In the genomic region with DNA sequence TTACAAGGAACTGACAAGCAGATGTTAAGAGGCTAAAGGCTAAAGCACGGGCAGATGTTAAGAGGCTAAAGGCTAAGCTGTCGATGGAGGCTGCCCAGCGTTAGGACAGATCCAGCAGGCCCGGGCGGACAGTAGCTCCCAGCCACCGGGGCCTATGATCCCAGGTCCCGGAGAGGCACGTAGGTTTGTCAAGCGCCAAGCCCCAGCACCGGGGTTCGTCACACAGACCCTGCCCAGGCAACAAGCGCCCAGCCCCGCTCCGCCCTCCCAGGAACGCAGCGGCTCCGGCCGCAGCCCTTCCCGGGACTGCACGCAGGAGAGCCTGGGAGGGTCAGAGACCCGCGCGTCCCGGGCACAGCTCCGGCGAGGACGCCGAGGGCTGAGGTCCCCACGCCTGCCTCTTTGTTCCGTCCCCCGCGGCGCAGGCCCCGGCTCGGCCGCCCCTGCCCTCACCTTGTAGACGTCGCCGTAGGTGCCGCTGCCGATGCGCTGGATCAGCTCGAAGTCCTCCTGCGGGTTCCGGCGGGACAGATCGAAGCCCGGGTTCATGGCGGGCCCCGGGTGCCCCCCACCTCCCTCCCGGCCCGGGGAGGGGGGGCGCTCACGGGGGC, we compare ENCODE assay signal across 8 mouse cellular contexts. TPM values are rescaled to one million over a fixed set of nuclear protein-coding genes. Genes with fewer than 3 reads are reported as not detected.
DNase-seq lines count a peak whose midpoint lies in the region; ATAC-seq and TF ChIP-seq lines count a peak whose summit lies in the region.

No protein-coding gene starts in this region.

- no peak for TF ChIP-seq CTCF in lung, adult 2 months (IDR thresholded peaks at IDR 0.05; ENCODE audit: insufficient read depth, low read length)

- no peaks in the 10 kb centered on the region for H3K36me3 ChIP-seq in embryonic facial prominence, embryonic 14.5 days (ENCODE audit: control insufficient read depth, insufficient read depth, low read length)
- no peaks in the 10 kb centered on the region for H3K36me3 ChIP-seq in heart, embryonic 15.5 days
- no peaks in the 10 kb centered on the region for H3K36me3 ChIP-seq in neural tube, embryonic 14.5 days (ENCODE audit: control insufficient read depth, insufficient read depth, low read length)

- H3K4me3 ChIP-seq in embryonic facial prominence, embryonic 14.5 days (ENCODE audit: low read depth, low read length), result peak overlapping the region; percentile 95
- H3K4me3 ChIP-seq in heart, embryonic 15.5 days, result peak overlapping the region; percentile 86
- H3K4me3 ChIP-seq in lung, adult 2 months (replicated peaks; ENCODE audit: extremely low read depth, low read depth, low read length), result peak overlapping the region; percentile 67
- peak overlapping the region; percentile 97 for H3K4me3 ChIP-seq in neural tube, embryonic 14.5 days (ENCODE audit: low read depth, low read length)

- no peaks in the 10 kb centered on the region for H3K9me3 ChIP-seq in embryonic facial prominence, embryonic 14.5 days (ENCODE audit: control insufficient read depth, low read length)
- H3K9me3 ChIP-seq in heart, embryonic 15.5 days (replicated peaks), result no peaks in the 10 kb centered on the region
- no peaks in the 10 kb centered on the region for H3K9me3 ChIP-seq in neural tube, embryonic 14.5 days (ENCODE audit: control insufficient read depth, low read length)

- DNase-seq in CD4-positive helper T cell, adult 2 months (ENCODE audit: low read depth, low spot score), result peak; percentile 45
- DNase-seq in adrenal gland, postnatal 25 days, result peak; percentile 63
- DNase-seq in embryonic facial prominence, embryonic 14.5 days (ENCODE audit: low spot score), result peak; percentile 54
- peak; percentile 75 for DNase-seq in kidney, postnatal 10 days
- peak; percentile 68 for DNase-seq in lung, adult 2 months
- DNase-seq in testis, postnatal 14 days (ENCODE audit: low spot score), result peak; percentile 68

- under 1% methylated on average over 14 of the region's 54 CpGs for WGBS in embryonic facial prominence, embryonic 14.5 days
- under 1% methylated on average over 51 of the region's 54 CpGs for WGBS in heart, embryonic 15.5 days
- WGBS in lung, adult 2 months, result 2% methylated on average over 54 of the region's 54 CpGs
- under 1% methylated on average over 50 of the region's 54 CpGs for WGBS in neural tube, embryonic 14.5 days

- peak overlapping the region; percentile 96 for H3K27ac ChIP-seq in embryonic facial prominence, embryonic 14.5 days (replicated peaks; ENCODE audit: low read depth, low read length)
- H3K27ac ChIP-seq in heart, embryonic 15.5 days, result peak overlapping the region; percentile 97
- peak overlapping the region; percentile 93 for H3K27ac ChIP-seq in neural tube, embryonic 14.5 days (ENCODE audit: low read depth, low read length)

- no peaks in the 10 kb centered on the region for H3K27me3 ChIP-seq in embryonic facial prominence, embryonic 14.5 days (replicated peaks; ENCODE audit: control insufficient read depth, insufficient read depth, low read length)
- no peaks in the 10 kb centered on the region for H3K27me3 ChIP-seq in heart, embryonic 15.5 days
- H3K27me3 ChIP-seq in neural tube, embryonic 14.5 days (ENCODE audit: control insufficient read depth, insufficient read depth, low read length), result no peaks in the 10 kb centered on the region

- TF ChIP-seq POLR2A in lung, adult 2 months (IDR thresholded peaks at IDR 0.05; ENCODE audit: borderline replicate concordance, extremely low read depth, low read depth, low read length), result no peak; the same call in 1 of the 2 replicates

- peak overlapping the region; percentile 95 for H3K9ac ChIP-seq in embryonic facial prominence, embryonic 14.5 days (ENCODE audit: low read depth, low read length)
- H3K9ac ChIP-seq in heart, embryonic 15.5 days, result peak overlapping the region; percentile 96
- peak overlapping the region; percentile 98 for H3K9ac ChIP-seq in neural tube, embryonic 14.5 days (replicated peaks; ENCODE audit: low read depth, low read length)

- peak; percentile 72 for ATAC-seq in embryonic facial prominence, embryonic 14.5 days (ENCODE audit: low read depth)
- peak; percentile 54 for ATAC-seq in heart, embryonic 15.5 days (replicated peaks; ENCODE audit: insufficient number of reproducible peaks, insufficient read depth, low FRiP score, low read depth)
- peak; percentile 83 for ATAC-seq in neural tube, embryonic 14.5 days (ENCODE audit: low read depth)

- peak overlapping the region; percentile 91 for H3K4me2 ChIP-seq in embryonic facial prominence, embryonic 14.5 days (ENCODE audit: low read depth, low read length)
- peak overlapping the region; percentile 84 for H3K4me2 ChIP-seq in heart, embryonic 15.5 days
- H3K4me2 ChIP-seq in neural tube, embryonic 14.5 days (ENCODE audit: low read depth, low read length), result peak overlapping the region; percentile 73

- peaks cover 15% of the 10 kb centered on the region for H3K4me1 ChIP-seq in embryonic facial prominence, embryonic 14.5 days (ENCODE audit: control insufficient read depth, insufficient read depth, low read length)
- H3K4me1 ChIP-seq in heart, embryonic 15.5 days (replicated peaks), result peaks cover 50% of the 10 kb centered on the region
- H3K4me1 ChIP-seq in lung, adult 2 months (ENCODE audit: control insufficient read depth, insufficient read depth, low read length), result peaks cover 18% of the 10 kb centered on the region
- H3K4me1 ChIP-seq in neural tube, embryonic 14.5 days (ENCODE audit: control insufficient read depth, insufficient read depth, low read length), result peaks cover 17% of the 10 kb centered on the region

RNA-seq across cellular contexts. Expression of a gene that starts 0.8 kb away (rescaled TPM):
- 41.9 and 47.6 TPM in 2 replicates for total RNA-seq in adrenal gland, postnatal 25 days (2021)
- 32.8 and 33.8 TPM in 2 replicates for polyA plus RNA-seq in embryonic facial prominence, embryonic 14.5 days (2014; fragmentation: Nextera tagmentation; extraction: Ambion mirVana)
- polyA plus RNA-seq in heart, embryonic 15.5 days (2015; fragmentation: Nextera tagmentation; extraction: Ambion mirVana), result 17.9 and 19.1 TPM in 2 replicates
- polyA plus RNA-seq in lung, adult 2 months (2012; rRNA removed), result 38.0 and 49.1 TPM in 2 replicates
- polyA plus RNA-seq in neural tube, embryonic 14.5 days (2014; fragmentation: Nextera tagmentation; extraction: Ambion mirVana), result 34.0 and 40.6 TPM in 2 replicates

Comparison
In these comparisons a context has a peak if more than half of its experiments do, and no peak if none do; other contexts are left out.
1. Peak in every context shown above with its lines: DNase-seq, ATAC-seq, H3K4me3 ChIP-seq and H3K27ac ChIP-seq.